Mouse (Mus musculus) cerebral cortex, adult 2 months (tissue): ENCODE measurements around the gene Rln3.

Experiments
- WGBS: fragments of 180-500 bp; shearing (Covaris S2); methylation state at CpG from one replicate; pipeline ENCODE4 v1.1.7; 2018; 5-methylcytosine and 5-hydroxymethylcytosine counted together

The Rln3 gene

DNA sequence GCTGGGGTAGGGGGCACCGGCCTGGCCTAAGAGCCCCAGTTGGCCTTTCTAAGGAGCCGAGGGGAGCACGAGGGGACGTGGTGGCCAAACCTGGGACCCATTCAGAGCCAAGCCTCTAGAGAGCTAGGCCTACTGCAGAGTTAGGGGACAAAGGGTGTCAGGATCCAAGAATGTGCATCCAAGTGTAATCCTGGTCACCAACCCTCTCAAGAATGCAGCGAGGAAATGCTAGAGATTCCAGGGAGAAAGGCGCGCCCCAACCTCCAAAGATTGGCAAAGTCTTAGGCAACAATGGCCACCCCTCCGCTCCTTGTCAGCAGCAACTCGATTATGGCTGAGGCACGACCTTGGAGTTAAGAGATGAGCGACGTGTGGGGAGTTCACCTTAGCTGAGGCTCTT is 23.2 kb downstream of the Rln3 start:
- WGBS = 58% methylated on average over 12 of the region's 12 CpGs

DNA sequence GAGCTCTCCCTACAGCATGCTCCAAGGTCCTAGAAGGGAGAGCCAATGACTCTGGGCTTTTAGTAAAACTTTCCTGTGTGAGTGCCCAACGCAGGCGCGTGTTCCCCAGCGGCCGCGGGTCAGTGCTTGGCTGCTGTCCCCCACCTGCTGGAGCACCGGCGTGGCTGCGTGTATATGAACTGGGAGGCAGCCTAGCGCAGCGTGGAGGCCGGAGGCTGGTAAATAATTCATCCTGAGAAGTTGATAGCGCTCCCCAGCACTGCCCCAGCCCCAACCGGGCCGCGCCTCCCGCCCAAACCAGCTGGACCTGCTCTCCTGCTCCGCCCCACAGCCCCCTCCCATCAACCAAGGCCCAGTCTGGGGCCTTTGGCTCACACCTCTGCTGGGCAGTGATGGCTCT is 23.7 kb downstream of the Rln3 start, which contains the start of gene Palm3:
Gene Palm3, plus strand, starts transcription at position 376 of the 400 bp plus-strand sequence.
- WGBS = 36% methylated on average over 18 of the region's 18 CpGs

DNA sequence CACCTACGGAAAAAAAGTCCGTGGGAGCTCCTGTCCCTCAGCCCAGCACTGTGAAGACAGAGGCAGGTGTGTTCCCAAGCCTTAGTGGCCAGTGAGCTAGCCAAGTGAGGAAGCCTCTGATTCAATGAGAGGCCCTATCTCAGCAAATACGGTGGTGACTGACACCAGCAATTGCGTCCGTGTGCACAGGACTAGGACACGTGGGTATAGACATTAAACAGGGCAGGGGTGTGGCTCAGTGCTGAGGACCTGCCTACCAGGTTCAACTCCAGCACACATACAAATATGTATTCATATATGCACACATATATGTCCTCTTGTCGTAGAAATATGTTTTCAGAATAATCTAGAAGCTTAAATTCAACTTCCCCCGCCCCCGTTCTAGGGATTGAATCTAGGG is 25.1 kb downstream of the Rln3 start:
- 83% methylated on average over 9 of the region's 9 CpGs for WGBS

DNA sequence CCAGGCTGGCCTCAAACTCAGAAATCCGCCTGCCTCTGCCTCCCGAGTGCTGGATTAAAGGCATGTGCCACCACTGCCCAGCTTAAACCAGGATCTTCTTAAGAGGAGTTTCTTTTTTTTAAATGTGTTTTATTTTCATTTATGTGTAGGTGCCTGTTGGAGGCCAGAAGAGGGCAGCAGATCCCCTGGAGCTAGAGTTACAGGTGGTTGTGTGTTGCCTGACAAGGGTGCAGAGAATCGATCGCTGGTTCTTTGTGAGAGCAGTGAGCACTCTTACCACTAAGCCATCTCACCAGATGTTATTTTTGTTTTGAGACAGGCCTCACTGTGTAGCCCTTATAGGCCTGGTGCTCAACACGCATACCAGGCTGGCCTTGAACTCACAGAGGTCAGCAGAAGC is 29.0 kb downstream of the Rln3 start:
- 97% methylated on average over 5 of the region's 5 CpGs for WGBS

- 31% methylated on average over 35 of the region's 35 CpGs for WGBS
These were observed 32.2 kb downstream of the Rln3 start for GRCm38 (mm10) chr8:84012499-84013165.

- 1% methylated on average over 45 of the region's 45 CpGs for WGBS
These were observed 32.9 kb downstream of the Rln3 start, which contains the start of gene 2210011C24Rik for GRCm38 (mm10) chr8:84011705-84012498. Gene 2210011C24Rik (minus strand): TSS chr8:84012171.

DNA sequence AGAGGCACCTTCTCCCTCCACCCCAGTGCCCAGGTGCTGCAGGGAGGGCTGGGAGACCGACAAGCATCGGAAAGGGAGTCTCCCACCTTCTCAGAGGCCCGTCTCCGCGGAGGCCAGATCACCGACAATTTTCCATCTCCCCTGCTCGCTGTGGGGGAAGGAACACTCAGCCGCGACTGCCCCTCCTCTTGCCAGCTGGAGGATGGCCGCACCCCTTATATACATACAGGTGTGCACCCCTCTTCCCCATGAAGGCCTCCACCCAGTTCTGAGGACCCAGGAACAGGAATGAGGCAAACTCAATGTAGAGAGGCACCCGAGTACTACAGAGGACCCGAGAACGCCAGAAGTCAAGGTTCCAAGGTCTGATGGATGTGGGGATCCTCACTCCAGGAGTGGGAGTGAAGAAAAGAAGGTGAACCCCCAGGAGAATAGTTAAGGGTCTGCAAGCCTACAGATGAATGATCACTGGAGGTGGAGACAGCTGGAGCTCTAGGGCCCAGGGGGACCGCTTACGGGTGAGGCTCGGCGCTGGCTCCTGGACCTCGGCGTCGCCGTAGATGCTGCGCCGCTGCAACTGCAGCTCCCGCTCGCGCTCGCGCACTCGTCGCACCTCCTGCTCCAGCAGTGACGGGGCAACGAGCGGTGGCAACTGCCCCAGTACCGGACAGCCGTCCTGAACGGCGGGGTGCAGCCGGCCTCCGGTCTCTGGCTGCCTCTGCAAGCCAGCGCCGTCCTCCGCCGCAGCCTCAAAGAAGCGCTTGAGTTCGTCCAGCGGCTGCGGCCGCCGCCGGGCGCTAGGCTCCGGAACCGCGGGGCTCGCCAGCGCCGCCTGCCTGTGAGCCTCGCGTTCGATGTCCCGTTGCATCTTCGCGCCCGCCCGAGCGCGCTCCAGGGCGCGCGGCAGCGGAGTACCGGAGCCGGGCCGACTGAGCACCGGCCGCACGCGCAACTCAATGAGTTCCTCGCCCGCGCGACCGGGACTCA is 33.9 kb downstream of the Rln3 start:
- 4% methylated on average over 83 of the region's 83 CpGs for WGBS

- 2% methylated on average over 11 of the region's 11 CpGs for WGBS
These were observed 34.9 kb downstream of the Rln3 start for GRCm38 (mm10) chr8:84009876-84010275.

DNA sequence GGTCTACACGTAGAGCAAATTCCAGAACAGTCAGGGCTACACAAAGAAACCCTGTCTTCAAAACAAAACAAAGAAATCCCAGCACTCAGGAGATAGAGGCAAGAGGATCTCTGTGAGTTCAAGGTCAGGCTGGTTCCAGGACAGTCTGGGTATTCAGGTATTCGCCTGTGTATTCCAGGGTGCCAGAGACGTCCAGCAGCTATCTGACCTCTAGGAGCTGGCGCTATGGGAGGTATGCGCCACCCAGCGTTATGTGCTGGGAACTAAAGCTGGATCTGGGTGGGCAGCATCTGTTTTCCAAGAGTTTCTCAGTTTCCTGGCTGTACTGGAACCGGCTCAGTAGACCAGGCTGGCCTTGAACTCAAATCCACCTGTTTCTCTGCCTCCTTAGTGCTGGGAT is 36.4 kb downstream of the Rln3 start:
- 40% methylated on average over 7 of the region's 7 CpGs for WGBS

GRCm38 (mm10) chr8:84005502-84005901 is 39.3 kb downstream of the Rln3 start:
- WGBS = 92% methylated on average over 7 of the region's 7 CpGs

DNA sequence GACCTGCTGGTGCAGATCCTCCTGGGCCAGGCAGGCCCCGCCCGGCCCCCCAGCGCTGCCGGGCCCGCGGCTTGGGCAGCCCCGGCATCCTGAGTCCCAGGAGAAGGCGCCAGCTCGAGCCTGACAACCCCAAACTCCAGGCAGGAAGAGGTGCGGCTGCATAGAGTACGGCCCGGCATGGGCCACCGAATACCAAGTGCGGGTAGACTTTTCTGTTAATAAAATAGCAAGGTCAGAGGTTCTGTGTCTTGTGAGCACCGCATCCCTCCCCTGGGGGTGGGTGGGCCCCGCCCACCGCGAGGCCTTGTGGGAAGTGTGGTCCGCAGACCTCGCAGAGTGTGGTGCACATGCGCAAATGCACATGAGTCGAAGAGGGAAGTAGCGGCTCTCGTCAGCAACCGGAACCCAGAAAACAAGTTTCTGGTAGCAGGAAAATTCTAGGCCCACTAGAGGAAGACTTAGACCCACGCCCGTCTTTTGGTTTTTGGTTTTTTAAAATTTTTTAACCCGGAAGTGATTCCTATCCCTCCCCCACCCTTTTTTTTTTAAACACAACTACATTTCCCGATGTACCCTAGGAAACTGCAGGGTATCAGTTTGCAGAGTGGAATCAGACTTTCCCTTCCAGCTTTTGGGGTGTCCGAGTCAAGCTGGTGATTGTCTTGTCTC is 40.1 kb downstream of the Rln3 start:
- under 1% methylated on average over 30 of the region's 30 CpGs for WGBS

GRCm38 (mm10) chr8:84003612-84004246 is 41.1 kb downstream of the Rln3 start:
- WGBS = 52% methylated on average over 6 of the region's 6 CpGs

DNA sequence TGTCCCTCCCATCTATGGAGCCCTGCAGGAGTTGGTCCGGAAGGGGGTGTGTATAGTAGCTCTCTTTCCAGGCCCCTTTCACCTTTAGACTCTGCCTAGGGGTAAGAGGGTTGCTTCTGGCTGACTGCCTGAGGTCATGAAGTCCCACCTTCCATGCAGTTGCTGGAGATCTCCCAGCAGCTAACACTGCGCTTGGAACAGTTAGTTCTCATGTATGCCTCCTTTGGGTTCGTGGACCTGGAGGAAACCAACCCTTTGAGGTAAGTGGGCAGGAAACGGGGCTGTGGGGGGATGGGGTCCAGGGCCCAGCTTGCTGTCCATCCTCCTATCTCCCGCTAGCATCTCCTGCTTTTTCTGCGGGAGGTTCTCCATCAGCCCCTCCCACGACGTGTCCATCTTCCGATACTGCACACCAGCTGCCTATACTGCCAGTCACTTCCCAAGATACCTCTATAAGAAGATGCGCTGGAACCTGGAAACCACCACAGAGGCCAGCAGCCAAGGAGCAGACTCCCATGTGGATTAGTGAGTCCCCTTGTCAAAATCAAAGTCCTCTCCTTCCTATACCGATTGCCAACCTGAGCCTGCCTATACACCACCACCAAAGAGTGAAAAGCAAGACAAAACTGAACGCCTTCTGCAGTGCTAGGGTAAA is 41.7 kb downstream of the Rln3 start:
- WGBS = 57% methylated on average over 12 of the region's 12 CpGs

GRCm38 (mm10) chr8:84001281-84002000 is 43.4 kb downstream of the Rln3 start, which contains the start of gene 1700067K01Rik:
Gene 1700067K01Rik (plus strand): TSS chr8:84001502.
- 59% methylated on average over 61 of the region's 61 CpGs for WGBS

DNA sequence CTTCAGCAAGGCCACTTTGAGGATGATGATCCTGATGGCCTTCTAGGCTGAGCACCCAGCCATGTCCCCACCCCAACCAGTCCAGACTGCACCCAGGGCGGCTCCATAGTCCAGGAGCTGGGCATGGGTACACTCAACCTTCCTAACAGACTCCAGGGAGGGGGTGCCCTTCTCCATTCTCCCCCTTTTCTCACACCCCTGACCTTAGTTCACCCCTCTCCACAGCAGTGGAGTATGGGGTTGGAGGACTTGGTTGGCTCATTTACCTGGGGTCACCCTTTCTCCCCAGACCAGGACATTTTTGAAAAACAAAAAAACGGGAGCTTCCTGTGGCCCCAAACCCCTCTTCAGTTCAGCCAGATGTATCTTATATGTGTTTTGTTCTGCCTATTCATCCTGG is 45.0 kb downstream of the Rln3 start:
- WGBS = 98% methylated on average over 2 of the region's 2 CpGs

DNA sequence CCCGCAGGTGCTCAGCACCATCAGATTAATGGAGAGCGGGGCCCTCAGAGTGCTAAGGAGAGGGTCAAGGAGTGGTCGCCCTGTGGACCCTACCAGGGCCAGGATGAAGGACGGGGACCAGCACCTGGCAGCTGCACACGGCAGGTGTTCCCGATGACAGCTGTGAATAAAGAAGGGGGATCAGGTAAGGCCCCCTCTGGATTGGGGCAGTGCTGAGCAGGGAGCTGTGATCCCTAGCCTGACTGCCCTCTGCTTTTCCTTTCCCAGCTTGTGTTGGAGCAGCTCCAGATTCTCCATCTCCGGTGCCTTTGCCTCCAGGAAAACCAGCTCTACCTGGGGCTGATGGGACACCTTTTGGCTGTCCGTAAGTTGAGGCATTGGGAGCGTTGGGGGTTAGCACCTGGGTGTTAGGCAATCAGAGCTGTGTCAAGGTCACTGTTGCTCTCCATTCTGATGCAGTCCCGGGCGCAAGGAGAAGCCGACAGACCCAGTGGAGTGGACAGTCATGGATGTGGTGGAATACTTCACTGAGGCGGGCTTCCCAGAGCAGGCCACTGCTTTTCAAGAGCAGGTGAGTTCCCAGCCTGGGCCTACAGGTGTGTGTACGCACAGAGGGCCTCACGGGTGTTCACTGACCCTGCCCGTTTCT is 45.6 kb downstream of the Rln3 start:
- WGBS = 69% methylated on average over 16 of the region's 16 CpGs

DNA sequence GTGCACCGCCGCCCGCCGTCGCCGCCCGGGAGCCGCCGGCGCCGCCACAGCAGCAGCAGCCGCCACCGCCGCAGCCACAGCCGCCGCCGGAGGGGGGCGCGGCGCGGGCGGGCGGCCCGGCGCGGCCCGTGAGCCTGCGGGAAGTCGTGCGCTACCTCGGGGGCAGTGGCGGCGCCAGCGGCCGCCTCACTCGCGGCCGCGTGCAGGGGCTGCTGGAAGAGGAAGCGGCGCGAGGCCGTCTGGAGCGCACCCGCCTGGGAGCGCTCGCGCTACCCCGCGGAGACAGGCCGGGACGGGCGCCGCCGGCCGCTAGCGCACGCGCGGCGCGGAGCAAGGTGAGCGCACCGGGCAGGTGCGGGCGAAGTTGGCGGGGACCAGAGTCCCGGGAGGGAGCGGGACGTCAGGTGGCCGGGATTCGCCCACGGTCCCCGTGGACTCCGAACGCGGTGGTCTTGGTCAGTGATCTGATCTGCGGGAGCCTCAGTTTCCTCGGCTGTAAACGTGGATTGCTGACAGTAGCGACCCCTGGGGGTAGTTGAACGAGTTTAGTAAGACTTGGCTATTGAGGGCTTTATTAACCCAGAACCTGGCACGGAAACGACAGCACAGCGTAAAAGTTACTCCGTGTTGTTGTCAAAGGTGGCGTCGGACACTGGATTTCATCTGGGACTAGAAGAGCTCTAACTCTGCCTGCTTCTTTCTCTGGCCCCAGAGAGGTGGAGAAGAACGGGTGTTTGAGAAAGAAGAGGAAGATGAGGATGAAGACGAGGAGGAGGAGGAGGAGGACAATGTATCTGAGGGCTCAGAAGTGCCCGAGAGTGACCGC is 46.4 kb downstream of the Rln3 start:
- WGBS = 7% methylated on average over 91 of the region's 92 CpGs

DNA sequence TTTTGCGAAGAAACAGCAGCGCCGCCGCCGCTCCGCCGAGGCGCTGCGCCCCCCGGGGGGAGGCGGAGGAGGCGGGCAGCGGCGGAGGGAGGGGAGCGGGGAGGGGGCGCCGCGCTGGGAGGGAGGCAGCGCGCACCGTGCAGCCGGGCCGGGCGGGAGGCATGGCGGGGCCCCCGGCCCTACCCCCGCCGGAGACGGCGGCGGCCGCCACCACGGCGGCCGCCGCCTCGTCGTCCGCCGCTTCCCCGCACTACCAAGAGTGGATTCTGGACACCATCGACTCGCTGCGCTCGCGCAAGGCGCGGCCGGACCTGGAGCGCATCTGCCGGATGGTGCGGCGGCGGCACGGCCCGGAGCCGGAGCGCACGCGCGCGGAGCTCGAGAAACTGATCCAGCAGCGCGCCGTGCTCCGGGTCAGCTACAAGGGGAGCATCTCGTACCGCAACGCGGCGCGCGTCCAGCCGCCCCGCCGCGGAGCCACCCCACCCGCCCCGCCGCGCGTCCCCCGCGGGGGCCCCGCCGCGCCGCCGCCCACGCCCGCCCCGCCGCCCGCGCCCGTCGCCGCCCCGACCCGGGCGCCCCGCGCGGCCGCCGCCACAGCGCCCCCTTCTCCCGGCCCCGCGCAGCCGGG is 47.2 kb downstream of the Rln3 start, which contains the start of gene Samd1:
Gene Samd1, plus strand, starts transcription at position 162 of the 631 bp plus-strand sequence.
- 9% methylated on average over 102 of the region's 112 CpGs for WGBS
